Mouse (Mus musculus) bone marrow, adult 2 months (tissue): ENCODE results near the gene Dgcr2.

Source experiments
- CTCF ChIP-seq: fragments of 200-500 bp; IDR thresholded peaks from 2 replicates; pipeline ENCODE4 v1.5.1; 2011; ENCODE audit warnings: low read length, control low read depth; ENCODE audit not compliant: control insufficient read depth, insufficient read depth
- POLR2A ChIP-seq: fragments of 200-500 bp; IDR thresholded peaks from 2 replicates; pipeline ENCODE4 v1.6.1; 2011; ENCODE audit warnings: low read depth, mild to moderate bottlenecking, control low read depth, low read length, borderline replicate concordance; ENCODE audit not compliant: control insufficient read depth

- TF ChIP-seq CTCF (no peak), POLR2A (no peak)
Observed at GRCm38 (mm10) chr16:17882196-17882595, 16.2 kb downstream of the Dgcr2 start.
